Mouse (Mus musculus) MEL (cell line): Measurements from ENCODE around the gene Cldn12. TPM values are rescaled to one million over a fixed set of nuclear protein-coding genes. Genes with fewer than 3 reads are reported as not detected.

Experiments
- DNase-seq: peaks from one replicate; pipeline ENCODE4 v3.0.0; 2011; ENCODE audit warnings: low read depth, low spot score
- H3K27ac ChIP-seq: 2 replicates; pipeline ENCODE4 v1.5.1; 2012; ENCODE audit warnings: low read depth, mild to moderate bottlenecking, control low read depth, low read length, moderate library complexity; ENCODE audit not compliant: control insufficient read depth
- H3K27me3 ChIP-seq, 2 experiments: fragments of 150-350 bp in 1 of 2; sonication (generic) in 1 of 2; 2 replicates each; pipeline ENCODE4 v1.6.1; 2012; ENCODE audit warnings: low read length in 2 of 2, mild to moderate bottlenecking in 2 of 2, improper control_type of control experiment in 1 of 2, moderate library complexity in 1 of 2; ENCODE audit not compliant: insufficient read depth in 2 of 2, control insufficient read depth in 1 of 2
- H3K36me3 ChIP-seq, 2 experiments: 2 replicates each; pipeline ENCODE4 v1.6.1; 2012 to 2014; ENCODE audit warnings: low read length in 2 of 2, improper control_type of control experiment in 1 of 2, inconsistent platforms in 1 of 2, mild to moderate bottlenecking in 1 of 2; ENCODE audit not compliant: insufficient read depth in 2 of 2, control insufficient read depth in 1 of 2
- H3K4me1 ChIP-seq, 2 experiments: fragments of 150-350 bp in 1 of 2; sonication (generic) in 1 of 2; 2 replicates each; pipeline ENCODE4 v1.6.1; 2012; ENCODE audit warnings: low read length in 2 of 2, improper control_type of control experiment in 1 of 2, mild to moderate bottlenecking in 1 of 2; ENCODE audit not compliant: insufficient read depth in 2 of 2, control insufficient read depth in 1 of 2
- H3K4me3 ChIP-seq, 2 experiments: fragments of 150-350 bp in 1 of 2; sonication (generic) in 1 of 2; 2 replicates each; pipeline ENCODE4 v1.5.1; 2012; ENCODE audit warnings: low read depth in 2 of 2, low read length in 2 of 2, mild to moderate bottlenecking in 2 of 2, moderate library complexity in 2 of 2, control low read depth in 1 of 2, improper control_type of control experiment in 1 of 2; ENCODE audit not compliant: control insufficient read depth in 1 of 2, insufficient read depth in 1 of 2
- H3K79me2 ChIP-seq: 2 replicates; pipeline ENCODE4 v1.6.1; 2012; ENCODE audit warnings: mild to moderate bottlenecking, low read length, moderate library complexity; ENCODE audit not compliant: control insufficient read depth, poor library complexity, insufficient read depth
- H3K9ac ChIP-seq: 2 replicates; pipeline ENCODE4 v1.6.1; 2012; ENCODE audit warnings: low read depth, mild to moderate bottlenecking, control low read depth, low read length, moderate library complexity; ENCODE audit not compliant: control insufficient read depth, poor library complexity, severe bottlenecking
- H3K9me3 ChIP-seq: fragments of 150-350 bp; sonication (generic); replicated peaks from 2 replicates; pipeline ENCODE4 v1.6.1; 2012; ENCODE audit warnings: mild to moderate bottlenecking, low read length, improper control_type of control experiment, moderate library complexity; ENCODE audit not compliant: insufficient read depth
- BHLHE40 ChIP-seq: IDR thresholded peaks from 2 replicates; pipeline ENCODE4 v1.6.1; 2012; ENCODE audit warnings: low read depth, mild to moderate bottlenecking, inconsistent platforms, low read length, improper control_type of control experiment, borderline replicate concordance
- CHD1 ChIP-seq: IDR thresholded peaks from 2 replicates; pipeline ENCODE4 v1.6.1; 2012; ENCODE audit warnings: low read depth, mild to moderate bottlenecking, inconsistent platforms, low read length, improper control_type of control experiment
- ETS1 ChIP-seq: IDR thresholded peaks from 2 replicates; pipeline ENCODE4 v1.6.1; 2012; ENCODE audit warnings: low read depth, mild to moderate bottlenecking, inconsistent platforms, low read length, improper control_type of control experiment, moderate library complexity
- GABPA ChIP-seq: IDR thresholded peaks from 2 replicates; pipeline ENCODE4 v1.6.1; 2012; ENCODE audit warnings: low read depth, mild to moderate bottlenecking, inconsistent platforms, low read length, improper control_type of control experiment, moderate library complexity
- GATA1 ChIP-seq: IDR thresholded peaks from 2 replicates; pipeline ENCODE4 v1.6.1; 2011; ENCODE audit warnings: low read depth, low read length, improper control_type of control experiment
- HCFC1 ChIP-seq: IDR thresholded peaks from 2 replicates; pipeline ENCODE4 v1.6.1; 2012; ENCODE audit warnings: low read depth, mild to moderate bottlenecking, inconsistent platforms, low read length, improper control_type of control experiment, moderate library complexity
- MAFK ChIP-seq: IDR thresholded peaks from 2 replicates; pipeline ENCODE4 v1.6.1; 2011; ENCODE audit warnings: low read depth, mild to moderate bottlenecking, low read length, improper control_type of control experiment, borderline replicate concordance
- MAX ChIP-seq: IDR thresholded peaks from 2 replicates; pipeline ENCODE4 v1.6.1; 2011; ENCODE audit warnings: low read length, improper control_type of control experiment
- MAZ ChIP-seq: IDR thresholded peaks from 2 replicates; pipeline ENCODE4 v1.6.1; 2012; ENCODE audit warnings: low read depth, mild to moderate bottlenecking, inconsistent platforms, low read length, improper control_type of control experiment
- MXI1 ChIP-seq: IDR thresholded peaks from 2 replicates; pipeline ENCODE4 v1.6.1; 2011; ENCODE audit warnings: mild to moderate bottlenecking, low read depth, low read length, improper control_type of control experiment
- NELFE ChIP-seq: IDR thresholded peaks from 2 replicates; pipeline ENCODE4 v1.6.1; 2011; ENCODE audit warnings: low read depth, low read length, improper control_type of control experiment
- POLR2A ChIP-seq, 2 experiments: IDR thresholded peaks; 2 replicates each; pipeline ENCODE4 v1.6.1; 2011 to 2012; ENCODE audit warnings: low read length in 2 of 2, mild to moderate bottlenecking in 2 of 2, control low read depth in 1 of 2, improper control_type of control experiment in 1 of 2, low read depth in 1 of 2, moderate library complexity in 1 of 2; ENCODE audit not compliant: control insufficient read depth in 1 of 2, insufficient read depth in 1 of 2, poor library complexity in 1 of 2
- POLR2AphosphoS2 ChIP-seq: IDR thresholded peaks from 2 replicates; pipeline ENCODE4 v1.6.1; 2011; ENCODE audit warnings: low read length, improper control_type of control experiment
- SIN3A ChIP-seq: IDR thresholded peaks from 2 replicates; pipeline ENCODE4 v1.6.1; 2012; ENCODE audit warnings: low read length, improper control_type of control experiment, inconsistent platforms
- TAL1 ChIP-seq: IDR thresholded peaks from 2 replicates; pipeline ENCODE4 v1.6.1; 2012; ENCODE audit warnings: mild to moderate bottlenecking, inconsistent platforms, low read length, moderate library complexity, mixed read lengths
- ZMIZ1 ChIP-seq: IDR thresholded peaks from 2 replicates; pipeline ENCODE4 v1.6.1; 2012; ENCODE audit warnings: low read depth, mild to moderate bottlenecking, inconsistent platforms, low read length, improper control_type of control experiment, moderate library complexity
- ZNF384 ChIP-seq: IDR thresholded peaks from 2 replicates; pipeline ENCODE4 v1.6.1; 2012; ENCODE audit warnings: low read depth, mild to moderate bottlenecking, inconsistent platforms, low read length, improper control_type of control experiment
- polyA plus RNA-seq, 2 experiments: library from polyadenylated mRNA; stranded (reverse) in 1 of 2; unstranded in 1 of 2; fragments of >175 nt in 1 of 2; fragments of >200 nt in 1 of 2; gene quantifications; 2 replicates each; pipeline versions ENCODE4 v1.2.1 to v1.2.4; 2012; ENCODE audit warnings: low replicate concordance in 2 of 2, low read depth in 1 of 2; ENCODE audit not compliant: insufficient read length in 2 of 2, insufficient read depth in 1 of 2, missing spikeins in 1 of 2
- total RNA-seq: library from RNA; depleted of rRNA; stranded (reverse); fragments of 300-350 nt; gene quantifications from 2 replicates; pipeline ENCODE4 v1.2.3, GENCODE M21; 2012

Gene Cldn12
- total and polyA plus RNA-seq, 3 experiments: 3.2 to 4.7 TPM; not detected in 1

GRCm38 (mm10) chr5:5559798-5560197 is 45.0 kb upstream of the Cldn12 start:
- Histone ChIP-seq H3K27me3 (no peaks in the 10 kb centered on the region), H3K27ac (no peak overlapping the region), H3K4me1 (no peaks in the 10 kb centered on the region), H3K9me3 (no peaks in the 10 kb centered on the region), H3K79me2 (no peaks in the 10 kb centered on the region), H3K36me3 (no peaks in the 10 kb centered on the region), H3K4me3 (no peak overlapping the region), H3K9ac (no peak overlapping the region)
- DNase-seq: no peak
- TF ChIP-seq POLR2AphosphoS2 (no peak), POLR2A (IDR thresholded peaks at IDR 0.05; ENCODE audit: control insufficient read depth in 1 of 2, insufficient read depth in 1 of 2, low read depth in 1 of 2, low read length in 2 of 2, poor library complexity in 1 of 2) (no peak), BHLHE40 (no peak), ZMIZ1 (no peak), SIN3A (no peak), ZNF384 (no peak), TAL1 (no peak), MAFK (no peak), MAZ (no peak), CHD1 (no peak)
- TF ChIP-seq, all 39 proteins: peak for 0

- no peaks in the 10 kb centered on the region for H3K9me3 ChIP-seq
- TF ChIP-seq BHLHE40: no peak
- TF ChIP-seq GABPA: no peak
- TF ChIP-seq MXI1: no peak
- no peak for TF ChIP-seq GATA1
- no peak for TF ChIP-seq NELFE
- no peak for TF ChIP-seq HCFC1
- no peak for TF ChIP-seq MAX
- no peak for TF ChIP-seq ETS1
- no peak for TF ChIP-seq CHD1
- TF ChIP-seq, all 39 proteins: peak for 0
- no peak within 1 kb of the TSS for H3K4me3 ChIP-seq
- H3K79me2 ChIP-seq: no peaks in the 10 kb centered on the region
- H3K27ac ChIP-seq: no peak within 1 kb of the TSS
- H3K9ac ChIP-seq: no peak within 1 kb of the TSS
- no peaks in the 10 kb centered on the region for H3K27me3 ChIP-seq
- DNase-seq: no peak
- no peaks in the 10 kb centered on the region for H3K36me3 ChIP-seq
- H3K4me1 ChIP-seq: no peaks in the 10 kb centered on the region
Observed at GRCm38 (mm10) chr5:5559079-5559740, 44.5 kb upstream of the Cldn12 start, which contains the start of gene Gtpbp10. Gtpbp10 (minus strand) TSS chr5:5559538.
